In the genomic region with DNA sequence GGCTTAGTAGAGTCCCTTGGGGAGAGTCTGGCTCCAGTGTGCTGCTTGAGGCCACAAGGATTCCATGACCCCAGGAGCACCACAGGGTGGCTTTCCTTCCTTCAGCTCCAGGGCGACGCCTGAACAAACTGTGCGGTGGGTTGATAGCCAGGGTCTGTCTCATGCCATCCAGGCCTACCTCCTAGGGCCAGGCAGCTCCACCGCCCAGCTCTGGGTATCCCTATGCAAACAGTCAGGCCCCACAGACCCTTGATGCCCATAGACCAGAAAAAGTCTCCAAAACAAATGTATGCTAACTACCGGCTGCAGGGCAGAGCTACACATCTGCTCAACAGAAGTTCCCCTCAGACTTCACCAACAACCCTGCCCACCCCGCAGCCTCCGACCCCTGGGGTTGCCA, we compare ENCODE assay signal across 9 mouse cellular contexts. TPM values are rescaled to one million over a fixed set of nuclear protein-coding genes. Genes with fewer than 3 reads are reported as not detected.
DNase-seq lines count a peak whose midpoint lies in the region; ATAC-seq lines count a peak whose summit lies in the region.
"Had no signal": no experiment of that assay in that cellular context is flagged by ENCODE, and none has a peak within 500 bp of the region (broad histone marks: within the 10 kb centered on the region; RNA-seq: fewer than 3 reads in every experiment).

No protein-coding gene starts in this region.

- no peak overlapping the region for H3K27ac ChIP-seq in kidney, embryonic 15.5 days
- peak overlapping the region; percentile 88 for H3K27ac ChIP-seq in embryonic facial prominence, embryonic 12.5 days
- H3K27ac ChIP-seq in hindbrain, embryonic 16.5 days (ENCODE audit: low read depth, low read length): no peak overlapping the region; the same call in 1 of the 2 replicates
- H3K27ac ChIP-seq in neural tube, embryonic 12.5 days: no peak overlapping the region; the same call in 1 of the 2 replicates

- 51% methylated on average over 7 of the region's 7 CpGs for WGBS in kidney, embryonic 15.5 days
- 18% methylated on average over 7 of the region's 7 CpGs for WGBS in embryonic facial prominence, embryonic 12.5 days
- WGBS in hindbrain, embryonic 16.5 days: 24% methylated on average over 7 of the region's 7 CpGs
- 28% methylated on average over 7 of the region's 7 CpGs for WGBS in neural tube, embryonic 12.5 days

- no peaks in the 10 kb centered on the region for H3K36me3 ChIP-seq in kidney, embryonic 15.5 days
- 0 out of 2 replicates have a peak, but pooled peaks cover 7% of the 10 kb centered on the region for H3K36me3 ChIP-seq in embryonic facial prominence, embryonic 12.5 days
- no peaks in the 10 kb centered on the region for H3K36me3 ChIP-seq in hindbrain, embryonic 16.5 days (ENCODE audit: control insufficient read depth, insufficient read depth, low read length)
- H3K36me3 ChIP-seq in neural tube, embryonic 12.5 days: no peaks in the 10 kb centered on the region

- ATAC-seq in kidney, embryonic 15.5 days (replicated peaks; ENCODE audit: low FRiP score): no peak
- no peak for ATAC-seq in embryonic facial prominence, embryonic 12.5 days (ENCODE audit: insufficient number of reproducible peaks, insufficient read depth, low FRiP score, low TSS enrichment)
- no peak for ATAC-seq in hindbrain, embryonic 16.5 days
- 0 out of 2 replicates have a peak, but pooled peaks have one; percentile 8 for ATAC-seq in neural tube, embryonic 12.5 days (ENCODE audit: low FRiP score, low read depth)

- peaks cover 47% of the 10 kb centered on the region for H3K4me1 ChIP-seq in kidney, embryonic 15.5 days
- H3K4me1 ChIP-seq in embryonic facial prominence, embryonic 12.5 days: peaks cover 35% of the 10 kb centered on the region
- peaks cover 17% of the 10 kb centered on the region for H3K4me1 ChIP-seq in hindbrain, embryonic 16.5 days (ENCODE audit: control insufficient read depth, insufficient read depth, low read depth, low read length)
- peaks cover 15% of the 10 kb centered on the region for H3K4me1 ChIP-seq in neural tube, embryonic 12.5 days

- peak overlapping the region; percentile 99 for H3K4me2 ChIP-seq in kidney, embryonic 15.5 days
- H3K4me2 ChIP-seq in embryonic facial prominence, embryonic 12.5 days (replicated peaks): peak overlapping the region; percentile 76
- H3K4me2 ChIP-seq in hindbrain, embryonic 16.5 days (ENCODE audit: low read length): peak overlapping the region; percentile 96
- peak overlapping the region; percentile 86 for H3K4me2 ChIP-seq in neural tube, embryonic 12.5 days (replicated peaks)

- no peak for DNase-seq in kidney, adult 11 months
- DNase-seq in liver: no peak
- no peak for DNase-seq in layer of hippocampus, adult 18-20 months (ENCODE audit: low spot score in 2 of 2)

- peak overlapping the region; percentile 69 for H3K4me3 ChIP-seq in kidney, embryonic 15.5 days (replicated peaks)
- peak overlapping the region; percentile 80 for H3K4me3 ChIP-seq in embryonic facial prominence, embryonic 12.5 days
- peak overlapping the region; percentile 60 for H3K4me3 ChIP-seq in hindbrain, embryonic 16.5 days (ENCODE audit: low read length)
- 0 out of 2 replicates have a peak overlapping the region, but pooled peaks have one; percentile 59 for H3K4me3 ChIP-seq in neural tube, embryonic 12.5 days

- H3K9me3 ChIP-seq in kidney, embryonic 15.5 days (replicated peaks): 0 out of 2 replicates have a peak, but pooled peaks cover 7% of the 10 kb centered on the region
- H3K9me3 ChIP-seq in embryonic facial prominence, embryonic 12.5 days: no peaks in the 10 kb centered on the region
- no peaks in the 10 kb centered on the region for H3K9me3 ChIP-seq in hindbrain, embryonic 16.5 days (ENCODE audit: control insufficient read depth, low read length)
- H3K9me3 ChIP-seq in neural tube, embryonic 12.5 days: peaks cover 8% of the 10 kb centered on the region; the same call in 1 of the 2 replicates

- H3K27me3 ChIP-seq in kidney, embryonic 15.5 days: peaks cover 36% of the 10 kb centered on the region
- peaks cover 28% of the 10 kb centered on the region for H3K27me3 ChIP-seq in embryonic facial prominence, embryonic 12.5 days
- peaks cover 19% of the 10 kb centered on the region for H3K27me3 ChIP-seq in hindbrain, embryonic 16.5 days (replicated peaks; ENCODE audit: control insufficient read depth, insufficient read depth, low read length)
- H3K27me3 ChIP-seq in neural tube, embryonic 12.5 days (replicated peaks): peaks cover 55% of the 10 kb centered on the region

- 0 out of 2 replicates have a peak overlapping the region, but pooled peaks have one; percentile 67 for H3K9ac ChIP-seq in kidney, embryonic 15.5 days
- H3K9ac ChIP-seq in embryonic facial prominence, embryonic 12.5 days: peak overlapping the region; percentile 92
- no peak overlapping the region for H3K9ac ChIP-seq in hindbrain, embryonic 16.5 days (ENCODE audit: low read depth, low read length)
- H3K9ac ChIP-seq in neural tube, embryonic 12.5 days: peak overlapping the region; percentile 26; the same call in 1 of the 2 replicates

RNA-seq across cellular contexts. Expression of a gene that starts 1.7 kb away (rescaled TPM):
- 28.4 and 35.7 TPM in 2 replicates for polyA plus RNA-seq in kidney, embryonic 15.5 days (2015; fragmentation: Nextera tagmentation; extraction: Ambion mirVana)
- 160 and 161 TPM in 2 replicates for polyA plus RNA-seq in embryonic facial prominence, embryonic 12.5 days (2016; fragmentation: Nextera tagmentation; extraction: Ambion mirVana)
- polyA plus RNA-seq in hindbrain, embryonic 16.5 days (2015; fragmentation: Nextera tagmentation; extraction: Ambion mirVana): 43.7 and 57.7 TPM in 2 replicates
- polyA plus RNA-seq in neural tube, embryonic 12.5 days (2016; fragmentation: Nextera tagmentation; extraction: Ambion mirVana): 45.2 and 47.0 TPM in 2 replicates
- total RNA-seq in layer of hippocampus, adult 18-20 months (2021): 10 to 100 TPM; 80.3 to 92.2 TPM
- total RNA-seq: MEL; monocyte, adult 5-6 weeks had no signal

RNA-seq across cellular contexts. Expression of a gene that starts 15.7 kb away (rescaled TPM):
- polyA plus RNA-seq in kidney, embryonic 15.5 days (2015; fragmentation: Nextera tagmentation; extraction: Ambion mirVana): not detected in 2 replicates
- 0.40 and 0.67 TPM in 2 replicates for polyA plus RNA-seq in embryonic facial prominence, embryonic 12.5 days (2016; fragmentation: Nextera tagmentation; extraction: Ambion mirVana)
- polyA plus RNA-seq in hindbrain, embryonic 16.5 days (2015; fragmentation: Nextera tagmentation; extraction: Ambion mirVana): 0.64 and 0.66 TPM in 2 replicates
- 0.10 TPM in 1 of 2 replicates, not detected in the other for polyA plus RNA-seq in neural tube, embryonic 12.5 days (2016; fragmentation: Nextera tagmentation; extraction: Ambion mirVana)
- 1 to 10 TPM; 6.5 to 7.6 TPM for total RNA-seq in layer of hippocampus, adult 18-20 months (2021)
- total RNA-seq: monocyte, adult 5-6 weeks had no signal

RNA-seq across cellular contexts. Expression of a gene that starts 39.8 kb away (rescaled TPM):
- polyA plus RNA-seq in kidney, embryonic 15.5 days (2015; fragmentation: Nextera tagmentation; extraction: Ambion mirVana): 522 and 595 TPM in 2 replicates
- 505 and 512 TPM in 2 replicates for polyA plus RNA-seq in embryonic facial prominence, embryonic 12.5 days (2016; fragmentation: Nextera tagmentation; extraction: Ambion mirVana)
- 342 and 378 TPM in 2 replicates for polyA plus RNA-seq in hindbrain, embryonic 16.5 days (2015; fragmentation: Nextera tagmentation; extraction: Ambion mirVana)
- 430 and 438 TPM in 2 replicates for polyA plus RNA-seq in neural tube, embryonic 12.5 days (2016; fragmentation: Nextera tagmentation; extraction: Ambion mirVana)
- 100 to 1,000 TPM; 189 to 193 TPM for total RNA-seq in layer of hippocampus, adult 18-20 months (2021)
